Mouse (Mus musculus): ENCODE measurements around the gene Cyb5d1. TPM values are rescaled to one million over a fixed set of nuclear protein-coding genes. Genes with fewer than 3 reads are reported as not detected.

The Cyb5d1 gene
- polyA plus RNA-seq, 1 experiment from 2014 or later = 51.6 TPM

GRCm38 (mm10) chr11:69413221-69414181 lies 18.1 kb upstream of the Cyb5d1 start, which contains the start of gene Kdm6b:
Gene Kdm6b (minus strand): TSS chr11:69413675.
- H3K36me3 ChIP-seq = peaks cover 27% of the 10 kb centered on the region
- DNase-seq (ENCODE audit: low spot score) = peak; percentile 56
- H3K4me1 ChIP-seq = peaks cover 88% of the 10 kb centered on the region

GRCm38 (mm10) chr11:69412548-69412947 lies 17.1 kb upstream of the Cyb5d1 start:
- H3K4me1 ChIP-seq = peaks cover 88% of the 10 kb centered on the region
- 69% methylated on average over 7 of the region's 7 CpGs for whole genome bisulfite sequencing
- DNase-seq (ENCODE audit: low spot score) = no peak
- peak overlapping the region; percentile 100; the same call in 1 of the 2 replicates for H3K27ac ChIP-seq
- no peaks in the 10 kb centered on the region for H3K27me3 ChIP-seq (ENCODE audit: low read depth, poor library complexity, severe bottlenecking)
- H3K9me3 ChIP-seq (replicated peaks) = no peaks in the 10 kb centered on the region
- H3K36me3 ChIP-seq = peaks cover 36% of the 10 kb centered on the region
- peak overlapping the region; percentile 87 for H3K4me3 ChIP-seq

More at GRCm38 (mm10) chr11:69413221-69414181, 18.1 kb upstream of the Cyb5d1 start, which contains the start of gene Kdm6b:
- peak within 1 kb of the TSS; percentile 87 for H3K4me3 ChIP-seq
- no peaks in the 10 kb centered on the region for H3K9me3 ChIP-seq (replicated peaks)
- WGBS = 42% methylated on average over 12 of the region's 12 CpGs
- peak within 1 kb of the TSS; percentile 100 for H3K27ac ChIP-seq
- no peaks in the 10 kb centered on the region for H3K27me3 ChIP-seq (ENCODE audit: low read depth, poor library complexity, severe bottlenecking)

- WGBS = 1% methylated on average over 39 of the region's 39 CpGs
- peak overlapping the region; percentile 87 for H3K4me3 ChIP-seq
- peak; percentile 72 for DNase-seq (ENCODE audit: low spot score)
- H3K27ac ChIP-seq = peak overlapping the region; percentile 89
- peaks cover 45% of the 10 kb centered on the region for H3K36me3 ChIP-seq
- H3K9me3 ChIP-seq (replicated peaks) = no peaks in the 10 kb centered on the region
- peaks cover 83% of the 10 kb centered on the region for H3K4me1 ChIP-seq
- no peaks in the 10 kb centered on the region for H3K27me3 ChIP-seq (ENCODE audit: low read depth, poor library complexity, severe bottlenecking)
These were observed 16.2 kb upstream of the Cyb5d1 start for GRCm38 (mm10) chr11:69411538-69412203.

- WGBS = 0% methylated on average over 26 of the region's 26 CpGs
- no peaks in the 10 kb centered on the region for H3K27me3 ChIP-seq (ENCODE audit: low read depth, poor library complexity, severe bottlenecking)
- peak overlapping the region; percentile 89 for H3K27ac ChIP-seq
- no peaks in the 10 kb centered on the region for H3K9me3 ChIP-seq (replicated peaks)
- H3K4me1 ChIP-seq = peaks cover 77% of the 10 kb centered on the region
- DNase-seq (ENCODE audit: low spot score) = peak; percentile 100
- peak overlapping the region; percentile 87 for H3K4me3 ChIP-seq
- H3K36me3 ChIP-seq = peaks cover 51% of the 10 kb centered on the region
These were observed 15.7 kb upstream of the Cyb5d1 start for GRCm38 (mm10) chr11:69411073-69411535.

GRCm38 (mm10) chr11:69410310-69411072 lies 15.1 kb upstream of the Cyb5d1 start:
- no peak for DNase-seq (ENCODE audit: low spot score)
- H3K36me3 ChIP-seq = peaks cover 57% of the 10 kb centered on the region
- WGBS = 1% methylated on average over 41 of the region's 41 CpGs

GRCm38 (mm10) chr11:69410045-69410309 lies 14.5 kb upstream of the Cyb5d1 start:
- WGBS = 0% methylated on average over 18 of the region's 18 CpGs
- DNase-seq (ENCODE audit: low spot score) = no peak
- Histone ChIP-seq H3K4me1 (peaks cover 67% of the 10 kb centered on the region), H3K36me3 (peaks cover 62% of the 10 kb centered on the region), H3K27ac (peak overlapping the region; percentile 89), H3K4me3 (peak overlapping the region; percentile 87), H3K9me3 (replicated peaks) (no peaks in the 10 kb centered on the region), H3K27me3 (ENCODE audit: low read depth, poor library complexity, severe bottlenecking) (no peaks in the 10 kb centered on the region)

More at GRCm38 (mm10) chr11:69410310-69411072, 15.1 kb upstream of the Cyb5d1 start:
- Histone ChIP-seq H3K4me1 (peaks cover 72% of the 10 kb centered on the region), H3K27me3 (ENCODE audit: low read depth, poor library complexity, severe bottlenecking) (no peaks in the 10 kb centered on the region), H3K9me3 (replicated peaks) (no peaks in the 10 kb centered on the region), H3K27ac (peak overlapping the region; percentile 89), H3K4me3 (peak overlapping the region; percentile 87)

- H3K36me3 ChIP-seq = peaks cover 67% of the 10 kb centered on the region
- peak overlapping the region; percentile 87 for H3K4me3 ChIP-seq
- H3K27ac ChIP-seq = peak overlapping the region; percentile 89
- no peaks in the 10 kb centered on the region for H3K9me3 ChIP-seq (replicated peaks)
- H3K27me3 ChIP-seq (ENCODE audit: low read depth, poor library complexity, severe bottlenecking) = no peaks in the 10 kb centered on the region
- peaks cover 64% of the 10 kb centered on the region for H3K4me1 ChIP-seq
- WGBS = under 1% methylated on average over 46 of the region's 46 CpGs
- peak; percentile 89 for DNase-seq (ENCODE audit: low spot score)
These were observed 14.1 kb upstream of the Cyb5d1 start for GRCm38 (mm10) chr11:69409378-69410044.

GRCm38 (mm10) chr11:69408541-69409377 lies 13.3 kb upstream of the Cyb5d1 start:
- Histone ChIP-seq H3K27me3 (ENCODE audit: low read depth, poor library complexity, severe bottlenecking) (no peaks in the 10 kb centered on the region), H3K36me3 (peaks cover 70% of the 10 kb centered on the region), H3K4me1 (peaks cover 57% of the 10 kb centered on the region), H3K4me3 (peak overlapping the region; percentile 87), H3K27ac (peak overlapping the region; percentile 89), H3K9me3 (replicated peaks) (no peaks in the 10 kb centered on the region)
- DNase-seq (ENCODE audit: low spot score) = peak; percentile 80
- under 1% methylated on average over 33 of the region's 33 CpGs for WGBS

- Histone ChIP-seq H3K27me3 (ENCODE audit: low read depth, poor library complexity, severe bottlenecking) (no peaks in the 10 kb centered on the region), H3K9me3 (replicated peaks) (no peaks in the 10 kb centered on the region), H3K4me3 (peak overlapping the region; percentile 87), H3K4me1 (peaks cover 46% of the 10 kb centered on the region), H3K27ac (peak overlapping the region; percentile 89; the same call in 1 of the 2 replicates), H3K36me3 (peaks cover 70% of the 10 kb centered on the region)
- no peak for DNase-seq (ENCODE audit: low spot score)
- WGBS = 88% methylated on average over 4 of the region's 4 CpGs
These were observed 12.2 kb upstream of the Cyb5d1 start for GRCm38 (mm10) chr11:69407724-69408004.

GRCm38 (mm10) chr11:69406867-69407723 lies 11.7 kb upstream of the Cyb5d1 start:
- no peak for DNase-seq (ENCODE audit: low spot score)

GRCm38 (mm10) chr11:69406282-69406681 lies 10.9 kb upstream of the Cyb5d1 start:
- peaks cover 72% of the 10 kb centered on the region for H3K36me3 ChIP-seq
- H3K4me3 ChIP-seq = no peak overlapping the region
- H3K9me3 ChIP-seq (replicated peaks) = no peaks in the 10 kb centered on the region
- no peaks in the 10 kb centered on the region for H3K27me3 ChIP-seq (ENCODE audit: low read depth, poor library complexity, severe bottlenecking)
- peaks cover 40% of the 10 kb centered on the region for H3K4me1 ChIP-seq
- no peak overlapping the region for H3K27ac ChIP-seq
- DNase-seq (ENCODE audit: low spot score) = no peak
- 92% methylated on average over 19 of the region's 19 CpGs for WGBS

More at GRCm38 (mm10) chr11:69406867-69407723, 11.7 kb upstream of the Cyb5d1 start:
- H3K27ac ChIP-seq = 0 out of 2 replicates have a peak overlapping the region, but pooled peaks have one; percentile 56
- no peaks in the 10 kb centered on the region for H3K9me3 ChIP-seq (replicated peaks)
- H3K36me3 ChIP-seq = peaks cover 70% of the 10 kb centered on the region
- peak overlapping the region; percentile 87 for H3K4me3 ChIP-seq
- no peaks in the 10 kb centered on the region for H3K27me3 ChIP-seq (ENCODE audit: low read depth, poor library complexity, severe bottlenecking)
- WGBS = 88% methylated on average over 16 of the region's 16 CpGs
- H3K4me1 ChIP-seq = peaks cover 41% of the 10 kb centered on the region

Data from limb, embryonic 10.5 days (tissue).